Mouse (Mus musculus) retina, postnatal 7 days (tissue): ENCODE data around the gene Pi16.
"Not testable (repeated sequence)": the region's sequence is repeated elsewhere in the genome, so short reads cannot be mapped to it uniquely, and the experiment has no call there.

Source experiments
- DNase-seq: peaks from one replicate; pipeline ENCODE4 v3.0.0-alpha.2; 2012; ENCODE audit warnings: low read depth, low spot score

Pi16 gene

GRCm38 (mm10) chr17:29330671-29331410 is 13.4 kb downstream of the Pi16 start:
- DNase-seq: no peak

GRCm38 (mm10) chr17:29332186-29332685 is 14.8 kb downstream of the Pi16 start:
- DNase-seq: no peak

DNA sequence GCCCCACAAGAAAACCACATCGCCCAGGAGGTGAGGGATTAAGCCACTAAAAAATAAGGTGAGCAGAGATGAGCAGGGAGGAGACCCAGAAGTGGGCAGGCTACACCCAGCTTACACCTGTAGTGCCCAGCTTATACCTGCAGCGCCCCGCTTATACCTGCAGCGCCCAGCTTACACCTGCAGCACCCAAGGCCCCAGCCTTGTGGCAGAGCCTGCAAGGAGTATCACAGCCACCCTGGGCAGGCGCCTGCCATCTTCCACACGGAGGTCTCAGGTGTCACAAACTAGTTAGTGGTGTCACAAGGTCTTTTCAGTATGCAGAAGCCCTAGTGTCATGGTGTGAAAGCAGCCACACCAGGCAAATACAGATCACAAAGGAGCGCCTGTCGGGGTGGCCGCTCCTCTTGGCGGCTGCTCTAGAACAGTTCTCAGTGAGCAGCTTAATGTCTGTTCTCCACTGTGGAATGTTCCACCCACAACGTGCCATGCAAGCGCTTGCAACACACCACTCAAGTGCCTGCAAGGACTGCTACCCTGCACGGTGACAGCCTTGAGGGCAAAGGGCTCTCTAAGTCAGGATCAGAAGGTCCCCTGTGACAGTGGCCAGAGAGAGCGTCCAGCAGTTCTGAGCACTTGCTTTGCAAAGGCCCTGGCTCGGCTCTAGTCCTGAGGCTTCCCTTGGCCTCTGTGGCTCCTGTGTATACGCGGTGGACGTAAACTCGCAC is 18.9 kb downstream of the Pi16 start:
- DNase-seq: no peak

DNA sequence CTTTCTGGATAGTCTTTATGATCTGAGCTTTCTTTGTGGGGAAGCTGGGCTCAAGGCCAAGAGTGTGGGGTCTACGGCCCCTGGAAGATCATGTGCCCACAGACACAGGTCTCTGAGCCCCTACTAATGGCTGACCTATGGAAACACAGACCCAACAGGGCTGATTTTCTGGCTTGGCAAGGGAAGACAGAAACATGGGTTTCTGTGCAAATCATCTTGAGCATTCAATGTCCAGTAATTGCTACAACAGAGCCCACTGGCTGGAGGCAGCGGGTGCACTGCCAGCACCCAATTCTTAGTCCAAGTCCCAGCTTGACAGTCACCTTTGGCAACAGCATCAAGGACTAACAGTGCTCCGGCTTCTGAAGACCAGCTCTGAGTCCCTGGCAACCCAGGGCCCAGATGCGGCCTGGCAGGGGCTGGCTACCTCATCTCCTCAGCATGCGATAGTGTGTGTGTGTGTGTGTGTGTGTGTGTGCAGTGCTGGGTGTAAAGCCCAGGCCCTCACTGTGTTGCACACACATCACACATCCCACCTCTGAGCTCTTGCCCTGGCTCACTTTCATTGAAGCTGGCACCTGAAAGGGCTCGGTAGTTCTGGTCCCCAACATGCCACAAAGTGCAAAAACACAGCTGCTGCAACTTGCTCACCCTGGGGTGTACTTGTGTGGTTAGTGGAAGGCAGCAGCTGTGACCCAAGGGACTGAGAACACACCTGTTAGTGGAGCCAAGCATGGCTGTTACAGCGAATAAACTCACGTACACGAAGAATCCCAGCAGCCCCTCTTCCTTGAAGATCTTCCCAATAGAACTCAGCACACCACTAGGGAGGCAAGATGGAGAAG is 20.7 kb downstream of the Pi16 start:
- no peak for DNase-seq

DNA sequence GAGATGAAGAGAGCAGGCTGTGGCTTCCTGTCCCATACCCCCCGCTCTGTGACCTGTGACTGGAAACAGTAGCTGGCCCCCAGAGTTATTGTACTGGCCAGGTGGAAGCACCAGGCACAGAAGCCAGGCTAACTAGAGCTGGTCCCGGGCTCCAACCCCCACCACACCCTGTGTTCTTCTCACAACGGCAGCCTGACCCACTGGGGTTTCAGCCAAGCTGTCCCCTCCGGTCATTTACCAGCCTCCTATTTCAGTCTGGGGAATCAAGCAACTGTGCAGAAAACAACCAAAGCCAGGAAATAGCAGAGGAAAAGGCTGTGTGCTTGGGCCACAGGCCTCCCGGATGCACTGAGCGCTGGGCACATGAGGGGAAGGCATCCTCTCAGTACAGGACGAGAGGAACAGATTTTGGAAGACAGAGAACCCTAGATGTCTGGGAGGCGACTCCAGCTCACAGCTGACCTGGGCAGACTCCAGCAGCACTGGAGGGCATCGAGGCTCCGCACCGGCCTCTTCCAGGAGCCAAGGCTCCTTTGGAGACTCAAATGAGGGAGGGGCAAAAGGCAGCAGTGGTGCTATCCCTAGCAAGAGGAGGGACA is 21.8 kb downstream of the Pi16 start:
- no peak for DNase-seq

- DNase-seq: no peak
Measured at GRCm38 (mm10) chr17:29340406-29341261, 23.2 kb downstream of the Pi16 start.

DNA sequence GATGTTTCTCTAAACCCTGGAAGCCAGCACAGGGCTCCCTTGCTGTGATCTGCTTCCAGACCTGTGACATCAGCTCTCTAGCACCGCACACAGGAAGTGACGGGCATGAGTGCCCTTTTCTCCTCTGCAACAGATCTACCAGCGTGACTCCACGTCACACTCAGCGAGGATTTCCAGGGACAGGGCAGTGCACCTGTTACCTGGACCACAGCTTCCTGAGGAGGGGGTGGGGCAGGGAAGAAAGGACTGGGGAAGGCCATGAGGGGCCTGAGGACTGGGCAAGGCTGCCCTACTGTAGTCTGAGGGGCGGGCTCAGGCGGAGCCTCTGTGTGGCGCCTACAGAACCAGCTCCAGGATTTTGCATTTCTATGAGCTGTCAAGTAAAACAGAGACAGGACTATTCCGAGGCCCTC is 24.1 kb downstream of the Pi16 start:
- DNase-seq: no peak

- DNase-seq: no peak
Measured at GRCm38 (mm10) chr17:29342010-29342910, 24.8 kb downstream of the Pi16 start.

- DNase-seq: no peak
Measured at GRCm38 (mm10) chr17:29343241-29343640, 25.8 kb downstream of the Pi16 start.

GRCm38 (mm10) chr17:29345272-29345671 is 27.8 kb downstream of the Pi16 start:
- DNase-seq: no peak

DNA sequence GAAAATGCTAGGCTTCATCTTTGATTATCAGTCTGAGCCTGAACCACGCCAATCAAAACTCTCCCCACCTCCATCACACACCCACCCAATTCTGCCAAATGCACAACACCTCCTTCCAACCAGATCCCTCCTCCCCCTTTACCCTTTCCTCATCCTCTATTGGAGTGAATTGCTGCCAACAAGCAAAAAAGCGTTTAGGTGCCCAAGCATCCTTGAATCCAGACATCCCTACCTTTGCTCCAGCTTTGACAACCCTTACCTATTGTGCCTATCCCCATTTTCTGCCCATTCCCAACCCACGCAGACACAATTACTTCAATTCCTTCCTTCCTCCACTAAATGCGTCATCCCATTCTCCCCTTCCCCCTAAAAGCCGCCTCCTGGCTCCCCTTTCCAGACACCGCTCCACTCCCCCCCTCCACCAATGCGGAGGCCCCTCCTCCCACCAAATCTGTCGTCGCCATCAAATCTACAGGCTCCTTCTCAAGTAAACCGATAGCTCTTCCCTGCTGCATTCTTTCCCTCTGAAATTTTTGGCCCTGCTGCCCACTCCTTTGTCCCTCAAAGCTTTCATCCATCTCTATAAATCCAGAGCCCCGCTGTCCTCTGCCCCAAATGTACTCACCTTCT is 29.1 kb downstream of the Pi16 start:
- no peak for DNase-seq

DNA sequence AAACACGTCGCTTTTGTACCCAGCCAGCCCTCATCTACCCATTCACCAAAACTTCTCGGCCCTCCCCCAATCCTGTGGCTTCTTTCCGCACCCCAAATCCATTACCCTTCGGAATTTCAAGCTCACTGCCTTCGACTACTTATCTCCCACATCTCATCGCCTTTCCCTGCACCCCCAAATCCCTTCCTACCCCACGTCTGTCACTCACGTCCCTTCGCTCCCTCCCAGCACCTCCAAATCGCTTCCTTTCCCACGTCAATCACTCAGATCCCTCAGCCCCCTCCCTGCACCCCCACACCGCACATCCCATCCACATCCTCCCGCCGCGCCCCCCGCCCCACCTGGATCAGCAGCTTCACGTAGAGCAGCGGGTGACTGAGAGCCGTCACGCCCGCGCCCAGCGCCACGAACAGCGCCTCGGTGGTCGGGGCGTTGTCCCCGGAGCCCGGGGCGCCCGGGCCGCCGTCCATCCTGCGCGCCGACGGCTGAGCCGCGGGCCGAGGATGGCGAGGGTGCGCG is 29.7 kb downstream of the Pi16 start:
- DNase-seq: no peak

GRCm38 (mm10) chr17:29347645-29348256 is 30.3 kb downstream of the Pi16 start, which contains the start of gene Mtch1:
TSS of gene Mtch1 (minus strand) at chr17:29347934.
- DNase-seq: peak; percentile 95

GRCm38 (mm10) chr17:29348996-29349395 is 31.5 kb downstream of the Pi16 start:
- no peak for DNase-seq

GRCm38 (mm10) chr17:29351056-29351455 is 33.6 kb downstream of the Pi16 start:
- DNase-seq: not testable (repeated sequence)

- DNase-seq: no peak
Measured at GRCm38 (mm10) chr17:29355461-29355840, 38.0 kb downstream of the Pi16 start.

DNA sequence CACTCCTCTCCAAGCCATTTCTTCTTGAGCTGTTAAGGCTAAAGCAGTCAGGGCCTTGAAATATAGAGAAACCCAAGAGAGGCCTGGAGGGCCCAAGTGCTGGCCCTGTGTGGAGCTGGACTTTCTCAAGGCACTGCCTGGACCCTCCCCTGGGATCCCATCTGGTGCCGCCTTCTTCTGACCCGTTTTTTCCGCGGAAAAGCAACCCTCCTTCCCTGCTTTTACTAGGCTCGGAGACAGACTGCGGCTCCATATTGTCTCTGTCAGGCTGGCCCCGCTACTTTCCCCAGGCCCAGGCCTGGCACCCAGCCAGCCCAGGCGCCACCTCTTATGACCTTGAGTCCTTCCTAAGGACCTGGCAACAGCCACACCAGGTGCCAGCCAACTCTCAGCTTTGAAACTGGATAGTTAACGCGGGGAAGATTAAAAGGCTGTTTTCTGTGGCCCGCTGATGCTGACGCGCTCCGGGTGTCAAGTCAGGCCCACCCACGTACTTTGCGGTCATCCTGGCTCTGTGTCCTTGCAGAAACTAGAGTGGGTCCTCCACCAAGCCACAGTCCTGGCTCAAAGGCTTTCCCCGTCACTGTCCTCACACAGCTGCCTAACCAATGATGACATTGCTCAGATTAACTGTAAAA is 38.5 kb downstream of the Pi16 start:
- no peak for DNase-seq

GRCm38 (mm10) chr17:29356479-29356856 is 39.0 kb downstream of the Pi16 start:
- DNase-seq: peak; percentile 65
